Mouse (Mus musculus): ENCODE data around the gene Taar7f. TPM values are rescaled to one million over a fixed set of nuclear protein-coding genes. Genes with fewer than 3 reads are reported as not detected.

Gene Taar7f
- polyA plus RNA-seq (2015; fragmentation: Nextera tagmentation; extraction: Ambion mirVana), result not detected in 2 replicates

GRCm38 (mm10) chr10:24049210-24049609 is at the start of gene Taar7f:
Gene Taar7f (plus strand): TSS chr10:24049510.
- Histone ChIP-seq H3K27ac (replicated peaks) (no peak within 1 kb of the TSS), H3K4me1 (replicated peaks; ENCODE audit: control insufficient read depth, insufficient read depth) (no peaks in the 10 kb centered on the region), H3K27me3 (ENCODE audit: control insufficient read depth, insufficient read depth, low read length) (no peaks in the 10 kb centered on the region), H3K36me3 (ENCODE audit: control insufficient read depth, insufficient read depth, low read length) (no peaks in the 10 kb centered on the region), H3K4me2 (replicated peaks; ENCODE audit: low read depth) (no peak within 1 kb of the TSS), H3K9me3 (ENCODE audit: control insufficient read depth, low read length) (no peaks in the 10 kb centered on the region), H3K9ac (ENCODE audit: low read length) (no peak within 1 kb of the TSS), H3K4me3 (ENCODE audit: low read depth, low read length) (no peak within 1 kb of the TSS)
- ATAC-seq (ENCODE audit: low FRiP score, low TSS enrichment) (no peak), DNase-seq (ENCODE audit: low spot score) (no peak)
- no peak for TF ChIP-seq CTCF (IDR thresholded peaks at IDR 0.05; ENCODE audit: low read depth)
- no peak for TF ChIP-seq EP300 (optimal IDR thresholded peaks at IDR 0.05)

GRCm38 (mm10) chr10:23999639-24000038 is 49.7 kb upstream of the Taar7f start, which contains the start of gene Taar7b:
Gene Taar7b (plus strand): TSS chr10:23999939.
- Histone ChIP-seq H3K4me1 (replicated peaks; ENCODE audit: control insufficient read depth, insufficient read depth) (no peaks in the 10 kb centered on the region), H3K4me3 (ENCODE audit: low read depth, low read length) (no peak within 1 kb of the TSS), H3K36me3 (ENCODE audit: control insufficient read depth, insufficient read depth, low read length) (no peaks in the 10 kb centered on the region), H3K27ac (replicated peaks) (no peak within 1 kb of the TSS), H3K27me3 (ENCODE audit: control insufficient read depth, insufficient read depth, low read length) (no peaks in the 10 kb centered on the region), H3K4me2 (replicated peaks; ENCODE audit: low read depth) (no peak within 1 kb of the TSS), H3K9ac (ENCODE audit: low read length) (no peak within 1 kb of the TSS), H3K9me3 (ENCODE audit: control insufficient read depth, low read length) (no peaks in the 10 kb centered on the region)
- DNase-seq (ENCODE audit: low spot score), result no peak
- 55% methylated on average over 1 of the region's 1 CpGs for WGBS
- TF ChIP-seq CTCF (IDR thresholded peaks at IDR 0.05; ENCODE audit: low read depth) (no peak), EP300 (optimal IDR thresholded peaks at IDR 0.05) (no peak)
- ATAC-seq (ENCODE audit: low FRiP score, low TSS enrichment), result no peak

GRCm38 (mm10) chr10:24006442-24006841 is 42.9 kb upstream of the Taar7f start:
- H3K4me1 ChIP-seq (replicated peaks; ENCODE audit: control insufficient read depth, insufficient read depth), result no peaks in the 10 kb centered on the region
- 64% methylated on average over 1 of the region's 1 CpGs for WGBS
- H3K36me3 ChIP-seq (ENCODE audit: control insufficient read depth, insufficient read depth, low read length), result no peaks in the 10 kb centered on the region
- TF ChIP-seq EP300 (optimal IDR thresholded peaks at IDR 0.05) (no peak), CTCF (IDR thresholded peaks at IDR 0.05; ENCODE audit: low read depth) (no peak)
- H3K9me3 ChIP-seq (ENCODE audit: control insufficient read depth, low read length), result no peaks in the 10 kb centered on the region
- DNase-seq (ENCODE audit: low spot score) (no peak), ATAC-seq (ENCODE audit: low FRiP score, low TSS enrichment) (no peak)
- no peak overlapping the region for H3K4me3 ChIP-seq (ENCODE audit: low read depth, low read length)
- no peak overlapping the region for H3K4me2 ChIP-seq (replicated peaks; ENCODE audit: low read depth)
- H3K27ac ChIP-seq (replicated peaks), result no peak overlapping the region
- H3K9ac ChIP-seq (ENCODE audit: low read length), result no peak overlapping the region
- H3K27me3 ChIP-seq (ENCODE audit: control insufficient read depth, insufficient read depth, low read length), result no peaks in the 10 kb centered on the region

- H3K36me3 ChIP-seq (ENCODE audit: control insufficient read depth, insufficient read depth, low read length), result no peaks in the 10 kb centered on the region
- DNase-seq (ENCODE audit: low spot score), result no peak
- no peak overlapping the region for H3K4me3 ChIP-seq (ENCODE audit: low read depth, low read length)
- H3K27me3 ChIP-seq (ENCODE audit: control insufficient read depth, insufficient read depth, low read length), result no peaks in the 10 kb centered on the region
- no peak overlapping the region for H3K9ac ChIP-seq (ENCODE audit: low read length)
- no peak for ATAC-seq (ENCODE audit: low FRiP score, low TSS enrichment)
- H3K9me3 ChIP-seq (ENCODE audit: control insufficient read depth, low read length), result no peaks in the 10 kb centered on the region
- TF ChIP-seq EP300 (optimal IDR thresholded peaks at IDR 0.05) (no peak), CTCF (IDR thresholded peaks at IDR 0.05; ENCODE audit: low read depth) (no peak)
- WGBS, result 21% methylated on average over 2 of the region's 2 CpGs
- no peak overlapping the region for H3K4me2 ChIP-seq (replicated peaks; ENCODE audit: low read depth)
- H3K27ac ChIP-seq (replicated peaks), result no peak overlapping the region
- no peaks in the 10 kb centered on the region for H3K4me1 ChIP-seq (replicated peaks; ENCODE audit: control insufficient read depth, insufficient read depth)
Measured at GRCm38 (mm10) chr10:24007034-24007433, 42.3 kb upstream of the Taar7f start.

GRCm38 (mm10) chr10:24008143-24008542 is 41.2 kb upstream of the Taar7f start:
- no peaks in the 10 kb centered on the region for H3K27me3 ChIP-seq (ENCODE audit: control insufficient read depth, insufficient read depth, low read length)
- TF ChIP-seq CTCF (IDR thresholded peaks at IDR 0.05; ENCODE audit: low read depth) (no peak), EP300 (optimal IDR thresholded peaks at IDR 0.05) (no peak)
- ATAC-seq (ENCODE audit: low FRiP score, low TSS enrichment), result no peak

GRCm38 (mm10) chr10:24026922-24027321 is 22.4 kb upstream of the Taar7f start, which contains the start of gene Taar7d:
Gene Taar7d (plus strand): TSS chr10:24027222.
- Histone ChIP-seq H3K27me3 (ENCODE audit: control insufficient read depth, insufficient read depth, low read length) (no peaks in the 10 kb centered on the region), H3K4me1 (replicated peaks; ENCODE audit: control insufficient read depth, insufficient read depth) (no peaks in the 10 kb centered on the region), H3K9ac (ENCODE audit: low read length) (no peak within 1 kb of the TSS), H3K4me3 (ENCODE audit: low read depth, low read length) (no peak within 1 kb of the TSS), H3K36me3 (ENCODE audit: control insufficient read depth, insufficient read depth, low read length) (no peaks in the 10 kb centered on the region), H3K27ac (replicated peaks) (no peak within 1 kb of the TSS), H3K4me2 (replicated peaks; ENCODE audit: low read depth) (no peak within 1 kb of the TSS), H3K9me3 (ENCODE audit: control insufficient read depth, low read length) (no peaks in the 10 kb centered on the region)
- TF ChIP-seq CTCF (IDR thresholded peaks at IDR 0.05; ENCODE audit: low read depth), result no peak
- DNase-seq (ENCODE audit: low spot score), result no peak
- ATAC-seq (ENCODE audit: low FRiP score, low TSS enrichment), result no peak

More at GRCm38 (mm10) chr10:24008143-24008542, 41.2 kb upstream of the Taar7f start:
- 82% methylated on average over 1 of the region's 1 CpGs for WGBS
- H3K9me3 ChIP-seq (ENCODE audit: control insufficient read depth, low read length), result no peaks in the 10 kb centered on the region
- DNase-seq (ENCODE audit: low spot score), result no peak
- no peak overlapping the region for H3K4me3 ChIP-seq (ENCODE audit: low read depth, low read length)
- H3K4me1 ChIP-seq (replicated peaks; ENCODE audit: control insufficient read depth, insufficient read depth), result no peaks in the 10 kb centered on the region
- no peak overlapping the region for H3K27ac ChIP-seq (replicated peaks)
- H3K4me2 ChIP-seq (replicated peaks; ENCODE audit: low read depth), result no peak overlapping the region
- H3K36me3 ChIP-seq (ENCODE audit: control insufficient read depth, insufficient read depth, low read length), result no peaks in the 10 kb centered on the region
- no peak overlapping the region for H3K9ac ChIP-seq (ENCODE audit: low read length)

All from stomach, postnatal 0 days (tissue).